Mouse (Mus musculus) heart, embryonic 11.5 days (tissue): Measurements from ENCODE around the gene Dnajc6. TPM values are rescaled to one million over a fixed set of nuclear protein-coding genes. Genes with fewer than 3 reads are reported as not detected.

Experiments
- ATAC-seq: fragments of 200-750 bp; cut with Nextera tagmentation; replicated peaks from 2 replicates; pipeline ENCODE4 v1.8.0; 2017; ENCODE audit warnings: moderate library complexity; ENCODE audit not compliant: insufficient number of reproducible peaks, low FRiP score, low TSS enrichment
- H3K27ac ChIP-seq: fragments of 300-500 bp; sonication (generic); 2 replicates; pipeline ENCODE4 v1.5.1; 2014; ENCODE audit warnings: mild to moderate bottlenecking, low read depth, low read length
- H3K27me3 ChIP-seq: fragments of 300-500 bp; sonication (generic); 2 replicates; pipeline ENCODE4 v1.6.1; 2014; ENCODE audit warnings: mild to moderate bottlenecking, low read length, mixed read lengths; ENCODE audit not compliant: control insufficient read depth, insufficient read depth
- H3K36me3 ChIP-seq: fragments of 300-500 bp; sonication (generic); 2 replicates; pipeline ENCODE4 v1.6.1; 2014; ENCODE audit warnings: mild to moderate bottlenecking, low read length, moderate library complexity, mixed read lengths; ENCODE audit not compliant: control insufficient read depth, insufficient read depth
- H3K4me1 ChIP-seq: fragments of 300-500 bp; sonication (generic); 2 replicates; pipeline ENCODE4 v1.6.1; 2014; ENCODE audit warnings: low read length; ENCODE audit not compliant: control insufficient read depth, insufficient read depth
- H3K4me2 ChIP-seq: fragments of 300-500 bp; sonication (generic); 2 replicates; pipeline ENCODE4 v1.6.1; 2014; ENCODE audit warnings: mild to moderate bottlenecking, moderate library complexity
- H3K4me3 ChIP-seq: fragments of 300-500 bp; sonication (generic); 2 replicates; pipeline ENCODE4 v1.5.1; 2014; ENCODE audit warnings: low read depth, low read length
- H3K9ac ChIP-seq: fragments of 300-500 bp; sonication (generic); 2 replicates; pipeline ENCODE4 v1.6.1; 2014; ENCODE audit warnings: mild to moderate bottlenecking, low read depth, low read length, moderate library complexity
- H3K9me3 ChIP-seq: fragments of 300-500 bp; sonication (generic); replicated peaks from 2 replicates; pipeline ENCODE4 v1.6.1; 2016; ENCODE audit warnings: low read length; ENCODE audit not compliant: control insufficient read depth
- WGBS: fragments of 180-500 bp; shearing (Covaris S2); extraction: QIAGEN DNeasy Blood & Tissue Kit; methylation state at CpG from one replicate; pipeline ENCODE4 v1.1.7; 2014; ENCODE audit not compliant: insufficient replicate concordance; 5-methylcytosine and 5-hydroxymethylcytosine counted together
- polyA plus RNA-seq: library from polyadenylated mRNA; unstranded; fragments of >200 nt; fragmentation: Nextera tagmentation; extraction: Ambion mirVana; gene quantifications from 2 replicates; pipeline ENCODE4 v1.2.1, GENCODE M21; 2014

Gene Dnajc6
- polyA plus RNA-seq, 1 experiment from 2014 or later = 0.27 TPM

GRCm38 (mm10) chr4:101616520-101616919 lies 120.1 kb downstream of the Dnajc6 start:
- H3K36me3 ChIP-seq = no peaks in the 10 kb centered on the region
- whole genome bisulfite sequencing = 77% methylated on average over 5 of the region's 5 CpGs
- no peak overlapping the region for H3K4me2 ChIP-seq
- H3K27me3 ChIP-seq = no peaks in the 10 kb centered on the region
- no peak overlapping the region for H3K4me3 ChIP-seq
- no peak overlapping the region for H3K27ac ChIP-seq
- H3K4me1 ChIP-seq = no peaks in the 10 kb centered on the region
- H3K9me3 ChIP-seq = no peaks in the 10 kb centered on the region
- no peak overlapping the region for H3K9ac ChIP-seq
- no peak for ATAC-seq

DNA sequence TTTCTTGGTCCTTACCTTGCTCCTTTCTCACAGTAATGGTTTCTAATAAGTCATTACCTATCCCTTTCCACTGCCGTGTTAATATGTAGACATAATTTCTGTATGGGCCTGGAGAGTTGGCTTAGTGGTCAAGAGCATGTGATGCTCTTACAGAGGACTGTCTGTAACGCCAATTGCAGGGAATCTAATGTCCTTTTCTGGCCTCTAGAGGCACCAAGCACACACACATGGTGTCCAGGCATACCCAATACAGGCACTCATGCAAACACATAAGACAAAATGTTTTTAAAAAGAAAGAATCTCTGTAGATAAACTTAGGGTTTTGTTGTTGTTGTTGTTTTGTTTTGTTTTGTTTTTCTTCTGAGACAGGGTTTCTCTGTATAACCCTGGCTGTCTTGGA lies 121.3 kb downstream of the Dnajc6 start:
- Histone ChIP-seq H3K9me3 (no peaks in the 10 kb centered on the region), H3K27me3 (no peaks in the 10 kb centered on the region), H3K27ac (no peak overlapping the region), H3K9ac (no peak overlapping the region), H3K4me3 (no peak overlapping the region), H3K4me1 (no peaks in the 10 kb centered on the region), H3K36me3 (no peaks in the 10 kb centered on the region), H3K4me2 (no peak overlapping the region)
- 61% methylated on average over 2 of the region's 2 CpGs for WGBS
- no peak for ATAC-seq

- no peaks in the 10 kb centered on the region for H3K4me1 ChIP-seq
- no peak overlapping the region for H3K9ac ChIP-seq
- H3K27me3 ChIP-seq = no peaks in the 10 kb centered on the region
- no peak for ATAC-seq
- no peak overlapping the region for H3K4me2 ChIP-seq
- H3K36me3 ChIP-seq = no peaks in the 10 kb centered on the region
- no peaks in the 10 kb centered on the region for H3K9me3 ChIP-seq
- WGBS = 52% methylated on average over 2 of the region's 2 CpGs
- H3K4me3 ChIP-seq = no peak overlapping the region
- H3K27ac ChIP-seq = no peak overlapping the region
These were observed 123.8 kb downstream of the Dnajc6 start for GRCm38 (mm10) chr4:101620206-101620605.

GRCm38 (mm10) chr4:101621241-101621640 lies 124.8 kb downstream of the Dnajc6 start:
- no peak overlapping the region for H3K4me2 ChIP-seq
- no peak overlapping the region for H3K9ac ChIP-seq
- ATAC-seq = no peak

DNA sequence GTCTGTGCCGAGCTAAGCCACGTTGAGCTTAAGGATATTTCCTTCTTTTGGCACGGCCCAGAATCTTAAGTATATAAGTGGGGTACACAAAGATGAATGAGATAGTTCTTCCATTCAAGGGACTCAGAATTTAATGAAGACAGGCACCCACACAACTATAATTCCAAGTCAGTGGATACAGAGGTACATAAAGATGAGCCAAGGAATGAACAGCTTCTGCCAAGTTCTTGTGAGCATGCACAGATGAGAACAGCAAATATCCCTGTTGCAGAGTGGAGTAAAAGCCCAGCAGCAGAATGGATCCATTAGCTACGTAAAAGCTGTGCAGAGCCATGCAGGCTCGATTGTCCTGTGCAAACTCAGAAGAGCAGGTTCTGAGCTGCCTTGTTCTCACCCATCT lies 128.8 kb downstream of the Dnajc6 start:
- Histone ChIP-seq H3K4me3 (no peak overlapping the region), H3K9ac (no peak overlapping the region), H3K36me3 (no peaks in the 10 kb centered on the region), H3K27ac (no peak overlapping the region), H3K4me1 (no peaks in the 10 kb centered on the region), H3K9me3 (no peaks in the 10 kb centered on the region), H3K27me3 (no peaks in the 10 kb centered on the region), H3K4me2 (no peak overlapping the region)
- WGBS = 78% methylated on average over 5 of the region's 5 CpGs
- ATAC-seq = no peak

More at GRCm38 (mm10) chr4:101621241-101621640, 124.8 kb downstream of the Dnajc6 start:
- 70% methylated on average over 5 of the region's 5 CpGs for WGBS
- Histone ChIP-seq H3K27ac (no peak overlapping the region), H3K4me3 (no peak overlapping the region), H3K9me3 (no peaks in the 10 kb centered on the region), H3K36me3 (no peaks in the 10 kb centered on the region), H3K4me1 (no peaks in the 10 kb centered on the region), H3K27me3 (no peaks in the 10 kb centered on the region)

GRCm38 (mm10) chr4:101635596-101635995 lies 139.1 kb downstream of the Dnajc6 start:
- Histone ChIP-seq H3K4me3 (no peak overlapping the region), H3K4me1 (no peaks in the 10 kb centered on the region), H3K36me3 (no peaks in the 10 kb centered on the region), H3K4me2 (no peak overlapping the region), H3K9me3 (no peaks in the 10 kb centered on the region), H3K9ac (no peak overlapping the region), H3K27me3 (no peaks in the 10 kb centered on the region), H3K27ac (no peak overlapping the region)
- no peak for ATAC-seq
- 42% methylated on average over 2 of the region's 2 CpGs for WGBS

- Histone ChIP-seq H3K9ac (no peak overlapping the region), H3K36me3 (no peaks in the 10 kb centered on the region), H3K4me3 (no peak overlapping the region), H3K27me3 (no peaks in the 10 kb centered on the region), H3K27ac (no peak overlapping the region), H3K9me3 (no peaks in the 10 kb centered on the region), H3K4me2 (no peak overlapping the region), H3K4me1 (no peaks in the 10 kb centered on the region)
- no peak for ATAC-seq
- 83% methylated on average over 1 of the region's 1 CpGs for whole genome bisulfite sequencing
These were observed 141.0 kb downstream of the Dnajc6 start for GRCm38 (mm10) chr4:101637472-101637871.

- Histone ChIP-seq H3K27ac (no peak overlapping the region), H3K4me2 (no peak overlapping the region), H3K9ac (no peak overlapping the region), H3K4me3 (no peak overlapping the region), H3K36me3 (no peaks in the 10 kb centered on the region), H3K27me3 (no peaks in the 10 kb centered on the region), H3K4me1 (no peaks in the 10 kb centered on the region), H3K9me3 (no peaks in the 10 kb centered on the region)
- no peak for ATAC-seq
- WGBS = 71% methylated on average over 5 of the region's 5 CpGs
These were observed 144.2 kb downstream of the Dnajc6 start for GRCm38 (mm10) chr4:101640631-101641030.

GRCm38 (mm10) chr4:101642708-101643107 lies 146.3 kb downstream of the Dnajc6 start:
- 75% methylated on average over 6 of the region's 6 CpGs for WGBS
- no peak for ATAC-seq
- no peak overlapping the region for H3K4me2 ChIP-seq
- H3K36me3 ChIP-seq = no peaks in the 10 kb centered on the region
- no peaks in the 10 kb centered on the region for H3K27me3 ChIP-seq
- no peak overlapping the region for H3K9ac ChIP-seq
- no peak overlapping the region for H3K27ac ChIP-seq
- no peaks in the 10 kb centered on the region for H3K4me1 ChIP-seq
- no peaks in the 10 kb centered on the region for H3K9me3 ChIP-seq
- H3K4me3 ChIP-seq = no peak overlapping the region
